Mouse (Mus musculus) liver, embryonic 15.5 days (tissue): ENCODE results near the gene Gm19935. TPM values are rescaled to one million over a fixed set of nuclear protein-coding genes. Genes with fewer than 3 reads are reported as not detected.

Experiments
- ATAC-seq: fragments of 200-750 bp; cut with Nextera tagmentation; 2 replicates; pipeline ENCODE4 v1.8.0; 2017; ENCODE audit warnings: moderate number of reproducible peaks, mild to moderate bottlenecking, moderate library complexity; ENCODE audit not compliant: insufficient read depth
- H3K27ac ChIP-seq: fragments of 300-500 bp; sonication (generic); replicated peaks from 2 replicates; pipeline ENCODE4 v1.5.1; 2015; ENCODE audit warnings: mild to moderate bottlenecking, inconsistent platforms
- H3K27me3 ChIP-seq: fragments of 300-500 bp; sonication (generic); 2 replicates; pipeline ENCODE4 v1.6.1; 2015; ENCODE audit warnings: mild to moderate bottlenecking, inconsistent platforms
- H3K36me3 ChIP-seq: fragments of 300-500 bp; sonication (generic); replicated peaks from 2 replicates; pipeline ENCODE4 v1.6.1; 2015; ENCODE audit warnings: moderate library complexity, mild to moderate bottlenecking, inconsistent platforms
- H3K4me1 ChIP-seq: fragments of 300-500 bp; sonication (generic); replicated peaks from 2 replicates; pipeline ENCODE4 v1.6.1; 2015; ENCODE audit warnings: inconsistent platforms
- H3K4me2 ChIP-seq: fragments of 300-500 bp; sonication (generic); 2 replicates; pipeline ENCODE4 v1.6.1; 2015; ENCODE audit warnings: moderate library complexity, mild to moderate bottlenecking, inconsistent platforms
- H3K4me3 ChIP-seq: fragments of 300-500 bp; sonication (generic); replicated peaks from 2 replicates; pipeline ENCODE4 v1.5.1; 2015; ENCODE audit warnings: mild to moderate bottlenecking, inconsistent platforms
- H3K9ac ChIP-seq: fragments of 300-500 bp; sonication (generic); 2 replicates; pipeline ENCODE4 v1.6.1; 2015; ENCODE audit warnings: moderate library complexity, mild to moderate bottlenecking, inconsistent platforms
- H3K9me3 ChIP-seq: fragments of 300-500 bp; sonication (generic); replicated peaks from 2 replicates; pipeline ENCODE4 v1.6.1; 2016; ENCODE audit warnings: inconsistent platforms
- WGBS: fragments of 180-500 bp; shearing (Covaris S2); methylation state at CpG from one replicate; pipeline ENCODE4 v1.1.7; 2015; ENCODE audit warnings: mixed read lengths; ENCODE audit not compliant: insufficient replicate concordance; 5-methylcytosine and 5-hydroxymethylcytosine counted together
- polyA plus RNA-seq: library from polyadenylated mRNA; unstranded; fragments of >200 nt; fragmentation: Nextera tagmentation; extraction: Ambion mirVana; gene quantifications from 2 replicates; pipeline ENCODE4 v1.2.1, GENCODE M21; 2015

Gene Gm19935
- polyA plus RNA-seq, 1 experiment from 2014 or later = not detected

- WGBS = 7% methylated on average over 11 of the region's 11 CpGs
- H3K36me3 ChIP-seq = no peaks in the 10 kb centered on the region
- H3K4me1 ChIP-seq = peaks cover 23% of the 10 kb centered on the region
- peak; percentile 33 for ATAC-seq
- H3K4me3 ChIP-seq = peak overlapping the region; percentile 57
- H3K27ac ChIP-seq = 0 out of 2 replicates have a peak overlapping the region, but pooled peaks have one; percentile 6
- H3K27me3 ChIP-seq = no peaks in the 10 kb centered on the region
- no peaks in the 10 kb centered on the region for H3K9me3 ChIP-seq
- peak overlapping the region; percentile 78 for H3K4me2 ChIP-seq
- H3K9ac ChIP-seq = peak overlapping the region; percentile 42; the same call in 1 of the 2 replicates
Measured at GRCm38 (mm10) chr8:90828987-90829740, 12.0 kb upstream of the Gm19935 start.

- 8% methylated on average over 39 of the region's 39 CpGs for WGBS
- peak within 1 kb of the TSS; percentile 78 for H3K4me2 ChIP-seq
- H3K9ac ChIP-seq = peak within 1 kb of the TSS; percentile 42
- no peaks in the 10 kb centered on the region for H3K27me3 ChIP-seq
- peak; percentile 82 for ATAC-seq
- peaks cover 21% of the 10 kb centered on the region for H3K4me1 ChIP-seq
- peak within 1 kb of the TSS; percentile 57 for H3K4me3 ChIP-seq
- H3K9me3 ChIP-seq = no peaks in the 10 kb centered on the region
- 0 out of 2 replicates have a peak within 1 kb of the TSS, but pooled peaks have one; percentile 6 for H3K27ac ChIP-seq
- no peaks in the 10 kb centered on the region for H3K36me3 ChIP-seq
Measured at GRCm38 (mm10) chr8:90828181-90828986, 11.2 kb upstream of the Gm19935 start, which contains the start of gene Chd9. Chd9 (plus strand) TSS chr8:90828352.

- Histone ChIP-seq H3K27ac (no peak overlapping the region), H3K4me1 (peaks cover 21% of the 10 kb centered on the region), H3K36me3 (no peaks in the 10 kb centered on the region), H3K9ac (no peak overlapping the region), H3K27me3 (no peaks in the 10 kb centered on the region), H3K9me3 (no peaks in the 10 kb centered on the region), H3K4me2 (peak overlapping the region; percentile 30; the same call in 1 of the 2 replicates), H3K4me3 (no peak overlapping the region)
- ATAC-seq = no peak
- 62% methylated on average over 9 of the region's 9 CpGs for WGBS
Measured at GRCm38 (mm10) chr8:90825459-90825871, 8.3 kb upstream of the Gm19935 start.

GRCm38 (mm10) chr8:90822443-90822842 lies 5.2 kb upstream of the Gm19935 start:
- H3K36me3 ChIP-seq = no peaks in the 10 kb centered on the region
- 12% methylated on average over 11 of the region's 11 CpGs for WGBS
- H3K4me1 ChIP-seq = no peaks in the 10 kb centered on the region
- no peaks in the 10 kb centered on the region for H3K27me3 ChIP-seq
- no peak overlapping the region for H3K4me2 ChIP-seq
- H3K9ac ChIP-seq = no peak overlapping the region
- H3K27ac ChIP-seq = no peak overlapping the region
- no peak for ATAC-seq
- H3K9me3 ChIP-seq = no peaks in the 10 kb centered on the region
- H3K4me3 ChIP-seq = no peak overlapping the region

- H3K9ac ChIP-seq = no peak overlapping the region
- no peaks in the 10 kb centered on the region for H3K4me1 ChIP-seq
- no peak overlapping the region for H3K4me2 ChIP-seq
- no peaks in the 10 kb centered on the region for H3K27me3 ChIP-seq
- no peak for ATAC-seq
- H3K9me3 ChIP-seq = no peaks in the 10 kb centered on the region
- 21% methylated on average over 4 of the region's 4 CpGs for WGBS
- no peak overlapping the region for H3K4me3 ChIP-seq
- no peaks in the 10 kb centered on the region for H3K36me3 ChIP-seq
- no peak overlapping the region for H3K27ac ChIP-seq
Measured at GRCm38 (mm10) chr8:90820321-90820696, 3.1 kb upstream of the Gm19935 start.

- Histone ChIP-seq H3K36me3 (no peaks in the 10 kb centered on the region), H3K9me3 (no peaks in the 10 kb centered on the region), H3K27me3 (no peaks in the 10 kb centered on the region), H3K4me2 (no peak overlapping the region), H3K4me3 (no peak overlapping the region), H3K4me1 (no peaks in the 10 kb centered on the region), H3K27ac (no peak overlapping the region), H3K9ac (no peak overlapping the region)
- 59% methylated on average over 9 of the region's 9 CpGs for WGBS
- no peak for ATAC-seq
Measured at GRCm38 (mm10) chr8:90819561-90820320, 2.5 kb upstream of the Gm19935 start.

GRCm38 (mm10) chr8:90816061-90816882 lies 921 bp downstream of the Gm19935 start:
- Histone ChIP-seq H3K27me3 (no peaks in the 10 kb centered on the region), H3K9me3 (no peaks in the 10 kb centered on the region), H3K9ac (no peak overlapping the region), H3K4me2 (no peak overlapping the region), H3K4me3 (no peak overlapping the region), H3K4me1 (no peaks in the 10 kb centered on the region), H3K27ac (no peak overlapping the region), H3K36me3 (no peaks in the 10 kb centered on the region)
- 73% methylated on average over 23 of the region's 23 CpGs for WGBS
- no peak for ATAC-seq

- 76% methylated on average over 10 of the region's 10 CpGs for WGBS
- ATAC-seq = no peak
- H3K4me3 ChIP-seq = no peak overlapping the region
Measured at GRCm38 (mm10) chr8:90813602-90814320, 3.4 kb downstream of the Gm19935 start.

GRCm38 (mm10) chr8:90799473-90799872 lies 17.7 kb downstream of the Gm19935 start:
- H3K4me3 ChIP-seq = no peak overlapping the region
- H3K36me3 ChIP-seq = no peaks in the 10 kb centered on the region
- no peak overlapping the region for H3K9ac ChIP-seq
- ATAC-seq = no peak
- H3K27me3 ChIP-seq = no peaks in the 10 kb centered on the region
- no peak overlapping the region for H3K27ac ChIP-seq
- no peaks in the 10 kb centered on the region for H3K9me3 ChIP-seq
- no peak overlapping the region for H3K4me2 ChIP-seq
- 79% methylated on average over 5 of the region's 5 CpGs for WGBS
- H3K4me1 ChIP-seq = no peaks in the 10 kb centered on the region

More at GRCm38 (mm10) chr8:90813602-90814320, 3.4 kb downstream of the Gm19935 start:
- Histone ChIP-seq H3K9me3 (no peaks in the 10 kb centered on the region), H3K9ac (no peak overlapping the region), H3K4me2 (no peak overlapping the region), H3K27ac (no peak overlapping the region), H3K4me1 (no peaks in the 10 kb centered on the region), H3K27me3 (no peaks in the 10 kb centered on the region), H3K36me3 (no peaks in the 10 kb centered on the region)
